Mouse (Mus musculus) E14TG2a.4 (cell line): ENCODE measurements at regions not wholly inside any gene's neighbourhood (a gene's known extent, or its start where the extent isn't known, plus 50 kb on each side); places are given as distances from the start of the nearest gene placed in this dataset.

Experiments used
- CTCF ChIP-seq: conservative IDR thresholded peaks from 2 replicates; pipeline ENCODE4 v1.5.1; 2014; ENCODE audit warnings: low read length
- NANOG ChIP-seq: IDR thresholded peaks from 2 replicates; pipeline ENCODE4 v1.6.1; 2014; ENCODE audit warnings: borderline replicate concordance, low read length, mixed read lengths

- TF ChIP-seq CTCF: no peak
- TF ChIP-seq NANOG: no peak
Measured at GRCm38 (mm10) chr13:72809226-72809625, 180.6 kb downstream of the Irx2 start.
